Mouse (Mus musculus) erythroblast, embryonic 14.5 days (primary cell): Measurements from ENCODE around the gene Unkl.

Experiments used
- GATA1 ChIP-seq: IDR thresholded peaks from 2 replicates; pipeline ENCODE4 v1.6.1; 2012; ENCODE audit warnings: low read length, inconsistent platforms, mixed read lengths
- TAL1 ChIP-seq: IDR thresholded peaks from 3 replicates; pipeline ENCODE4 v1.6.1; 2012; ENCODE audit warnings: low read length, inconsistent platforms, mixed read lengths

GRCm38 (mm10) chr17:25202401-25202800, 14.2 kb downstream of the Unkl start:
- TF ChIP-seq GATA1 (no peak), TAL1 (no peak)
